ENCODE assay signal across 27 mouse cellular contexts in genomic region chr10:127728437-127728836, GRCm38 (mm10). TPM values are rescaled to one million over a fixed set of nuclear protein-coding genes. Genes with fewer than 3 reads are reported as not detected.
DNase-seq lines count a peak whose midpoint lies in the region; ATAC-seq and TF ChIP-seq lines count a peak whose summit lies in the region.
"Had no signal": no experiment of that assay in that cellular context is flagged by ENCODE, and none has a peak within 500 bp of the region (broad histone marks: within the 10 kb centered on the region; RNA-seq: fewer than 3 reads in every experiment).

No protein-coding gene starts in this region.

- no peak overlapping the region for H3K4me3 ChIP-seq in hindbrain, embryonic 16.5 days (ENCODE audit: low read length)
- H3K4me3 ChIP-seq in hindbrain, embryonic 10.5 days: no peak overlapping the region
- H3K4me3 ChIP-seq in liver, embryonic 11.5 days (ENCODE audit: low read depth, low read length): no peak overlapping the region
- no peak overlapping the region for H3K4me3 ChIP-seq in liver, postnatal 0 days (ENCODE audit: low read depth, low read length)
- H3K4me3 ChIP-seq in intestine, embryonic 15.5 days (replicated peaks): no peak overlapping the region
- H3K4me3 ChIP-seq: embryonic facial prominence, embryonic 12.5 days; heart, embryonic 10.5 days; stomach, embryonic 15.5 days had no signal

- H3K9ac ChIP-seq in hindbrain, embryonic 16.5 days (ENCODE audit: low read depth, low read length): no peak overlapping the region
- H3K9ac ChIP-seq in liver, embryonic 11.5 days (ENCODE audit: low read depth, low read length): peak overlapping the region; percentile 0; the same call in 1 of the 2 replicates
- H3K9ac ChIP-seq in liver, postnatal 0 days (replicated peaks): no peak overlapping the region
- H3K9ac ChIP-seq in intestine, embryonic 15.5 days: no peak overlapping the region
- H3K9ac ChIP-seq: embryonic facial prominence, embryonic 12.5 days; stomach, embryonic 15.5 days had no signal

- no peak overlapping the region for H3K4me2 ChIP-seq in hindbrain, embryonic 16.5 days (ENCODE audit: low read length)
- no peak overlapping the region for H3K4me2 ChIP-seq in liver, embryonic 11.5 days
- H3K4me2 ChIP-seq in liver, postnatal 0 days (ENCODE audit: low read depth, low read length): no peak overlapping the region
- no peak overlapping the region for H3K4me2 ChIP-seq in intestine, embryonic 15.5 days (replicated peaks)
- H3K4me2 ChIP-seq: embryonic facial prominence, embryonic 12.5 days; stomach, embryonic 15.5 days had no signal

- no peak overlapping the region for H3K27ac ChIP-seq in hindbrain, embryonic 16.5 days (ENCODE audit: low read depth, low read length)
- H3K27ac ChIP-seq in hindbrain, embryonic 10.5 days: no peak overlapping the region
- H3K27ac ChIP-seq in liver, embryonic 11.5 days (ENCODE audit: low read depth, low read length): no peak overlapping the region
- H3K27ac ChIP-seq in liver, postnatal 0 days (ENCODE audit: low read depth): no peak overlapping the region
- H3K27ac ChIP-seq in intestine, embryonic 15.5 days: no peak overlapping the region
- H3K27ac ChIP-seq: embryonic facial prominence, embryonic 12.5 days; heart, embryonic 10.5 days; liver, embryonic 14.5 days; stomach, embryonic 15.5 days had no signal

- peaks cover 2% of the 10 kb centered on the region; the same call in 1 of the 2 replicates for H3K4me1 ChIP-seq in hindbrain, embryonic 16.5 days (ENCODE audit: control insufficient read depth, insufficient read depth, low read depth, low read length)
- peaks cover 14% of the 10 kb centered on the region for H3K4me1 ChIP-seq in hindbrain, embryonic 10.5 days (replicated peaks)
- H3K4me1 ChIP-seq in liver, embryonic 11.5 days (replicated peaks; ENCODE audit: control insufficient read depth, insufficient read depth, low read length): peaks cover 32% of the 10 kb centered on the region
- peaks cover 14% of the 10 kb centered on the region; the same call in 1 of the 2 replicates for H3K4me1 ChIP-seq in liver, postnatal 0 days (ENCODE audit: insufficient read depth)
- peaks cover 5% of the 10 kb centered on the region for H3K4me1 ChIP-seq in intestine, embryonic 15.5 days (replicated peaks)
- H3K4me1 ChIP-seq: stomach, embryonic 15.5 days had no signal

- H3K36me3 ChIP-seq in hindbrain, embryonic 16.5 days (ENCODE audit: control insufficient read depth, insufficient read depth, low read length): no peaks in the 10 kb centered on the region
- H3K36me3 ChIP-seq in hindbrain, embryonic 10.5 days: no peaks in the 10 kb centered on the region
- H3K36me3 ChIP-seq in liver, embryonic 11.5 days (ENCODE audit: control insufficient read depth, insufficient read depth, low read length): no peaks in the 10 kb centered on the region
- no peaks in the 10 kb centered on the region for H3K36me3 ChIP-seq in liver, postnatal 0 days (replicated peaks; ENCODE audit: insufficient read depth, low read length)
- H3K36me3 ChIP-seq in intestine, embryonic 15.5 days: no peaks in the 10 kb centered on the region
- H3K36me3 ChIP-seq: embryonic facial prominence, embryonic 12.5 days; heart, embryonic 10.5 days; stomach, embryonic 15.5 days had no signal

- TF ChIP-seq EP300 in liver, postnatal 0 days (IDR thresholded peaks at IDR 0.05; ENCODE audit: low read depth): no peak

- WGBS in hindbrain, embryonic 16.5 days: 57% methylated on average over 8 of the region's 8 CpGs
- whole genome bisulfite sequencing in hindbrain, embryonic 10.5 days: 81% methylated on average over 8 of the region's 8 CpGs
- 77% methylated on average over 8 of the region's 8 CpGs for WGBS in liver, embryonic 11.5 days
- WGBS in liver, postnatal 0 days (ENCODE audit: insufficient replicate concordance): 69% methylated on average over 8 of the region's 8 CpGs
- 73% methylated on average over 8 of the region's 8 CpGs for WGBS in intestine, embryonic 15.5 days

- H3K9me3 ChIP-seq in hindbrain, embryonic 16.5 days (ENCODE audit: control insufficient read depth, low read length): no peaks in the 10 kb centered on the region
- no peaks in the 10 kb centered on the region for H3K9me3 ChIP-seq in hindbrain, embryonic 10.5 days
- H3K9me3 ChIP-seq in liver, embryonic 11.5 days (ENCODE audit: control insufficient read depth, low read length): no peaks in the 10 kb centered on the region
- H3K9me3 ChIP-seq in liver, postnatal 0 days (ENCODE audit: low read length): no peaks in the 10 kb centered on the region
- no peaks in the 10 kb centered on the region for H3K9me3 ChIP-seq in intestine, embryonic 15.5 days
- H3K9me3 ChIP-seq: embryonic facial prominence, embryonic 12.5 days; heart, embryonic 10.5 days; stomach, embryonic 15.5 days had no signal

- peak; percentile 72 for ATAC-seq in hindbrain, embryonic 16.5 days
- no peak for ATAC-seq in liver, embryonic 11.5 days (replicated peaks; ENCODE audit: low FRiP score)
- ATAC-seq in liver, postnatal 0 days: no peak
- ATAC-seq in intestine, embryonic 15.5 days: no peak
- ATAC-seq: intestine, embryonic 16.5 days; midbrain, embryonic 16.5 days had no signal

- peak; percentile 85 to 86 for DNase-seq in cerebellum, postnatal 10 days
- no peak for DNase-seq in cerebellum, adult 9-11 months
- no peak for DNase-seq in hindbrain, embryonic 10.5 days (ENCODE audit: low spot score)
- no peak for DNase-seq in liver, embryonic 11.5 days (ENCODE audit: low spot score)
- no peak for DNase-seq in liver, postnatal 0 days
- peak; percentile 56 for DNase-seq in brain, adult 2 months (ENCODE audit: low read depth, low spot score)
- DNase-seq: adrenal gland, postnatal 14 days; cerebellum, postnatal 25 days; gastrocnemius, postnatal 10 days; heart, postnatal 4 days; kidney, adult 9 months; kidney, postnatal 14 days; lung, postnatal 4 days; right cerebral cortex, postnatal 4 days; thymus, postnatal 36 days had no signal

- TF ChIP-seq CTCF in liver, postnatal 0 days (IDR thresholded peaks at IDR 0.05; ENCODE audit: low read depth): no peak

- no peaks in the 10 kb centered on the region for H3K27me3 ChIP-seq in hindbrain, embryonic 16.5 days (replicated peaks; ENCODE audit: control insufficient read depth, insufficient read depth, low read length)
- H3K27me3 ChIP-seq in hindbrain, embryonic 10.5 days (ENCODE audit: insufficient read depth, poor library complexity, severe bottlenecking): peaks cover 27% of the 10 kb centered on the region
- H3K27me3 ChIP-seq in liver, embryonic 11.5 days (replicated peaks; ENCODE audit: control insufficient read depth, insufficient read depth, low read length): peaks cover 8% of the 10 kb centered on the region; the same call in 1 of the 2 replicates
- H3K27me3 ChIP-seq in liver, postnatal 0 days (ENCODE audit: insufficient read depth, low read length): peaks cover under 1% of the 10 kb centered on the region; the same call in 1 of the 2 replicates
- peaks cover 5% of the 10 kb centered on the region for H3K27me3 ChIP-seq in intestine, embryonic 15.5 days (replicated peaks)
- H3K27me3 ChIP-seq: embryonic facial prominence, embryonic 12.5 days; stomach, embryonic 15.5 days had no signal

RNA-seq across cellular contexts. Expression of gene Tac2, which starts 4.2 kb away (rescaled TPM):
- polyA plus RNA-seq in hindbrain, embryonic 16.5 days (2015; fragmentation: Nextera tagmentation; extraction: Ambion mirVana): 0.74 and 2.5 TPM in 2 replicates
- polyA plus RNA-seq in hindbrain, embryonic 10.5 days (2016; fragmentation: Nextera tagmentation; extraction: Ambion mirVana): not detected in 2 replicates
- 11.2 and 16.0 TPM in 2 replicates for polyA plus RNA-seq in liver, embryonic 11.5 days (2014; fragmentation: Nextera tagmentation; extraction: Ambion mirVana)
- polyA plus RNA-seq in liver, postnatal 0 days (2015; fragmentation: Nextera tagmentation; extraction: Ambion mirVana): 1.9 and 2.3 TPM in 2 replicates
- 2.3 and 4.1 TPM in 2 replicates for polyA plus RNA-seq in intestine, embryonic 15.5 days (2015; fragmentation: Nextera tagmentation; extraction: Ambion mirVana)
- polyA plus RNA-seq: forebrain, embryonic 11.5 days; lung, embryonic 16.5 days had no signal

RNA-seq across cellular contexts. Expression of gene Zbtb39, which starts 10.9 kb away (rescaled TPM):
- polyA plus RNA-seq in hindbrain, embryonic 16.5 days (2015; fragmentation: Nextera tagmentation; extraction: Ambion mirVana): 2.4 TPM in 2 replicates
- 4.4 and 4.7 TPM in 2 replicates for polyA plus RNA-seq in hindbrain, embryonic 10.5 days (2016; fragmentation: Nextera tagmentation; extraction: Ambion mirVana)
- 2.6 and 2.8 TPM in 2 replicates for polyA plus RNA-seq in liver, embryonic 11.5 days (2014; fragmentation: Nextera tagmentation; extraction: Ambion mirVana)
- 1.0 and 1.1 TPM in 2 replicates for polyA plus RNA-seq in liver, postnatal 0 days (2015; fragmentation: Nextera tagmentation; extraction: Ambion mirVana)
- polyA plus RNA-seq in intestine, embryonic 15.5 days (2015; fragmentation: Nextera tagmentation; extraction: Ambion mirVana): 2.6 and 2.7 TPM in 2 replicates

RNA-seq across cellular contexts. Expression of gene Gpr182, which starts 23.1 kb away (rescaled TPM):
- polyA plus RNA-seq in hindbrain, embryonic 16.5 days (2015; fragmentation: Nextera tagmentation; extraction: Ambion mirVana): 1.9 and 2.0 TPM in 2 replicates
- polyA plus RNA-seq in hindbrain, embryonic 10.5 days (2016; fragmentation: Nextera tagmentation; extraction: Ambion mirVana): 0.43 and 0.52 TPM in 2 replicates
- 5.0 TPM in 2 replicates for polyA plus RNA-seq in liver, embryonic 11.5 days (2014; fragmentation: Nextera tagmentation; extraction: Ambion mirVana)
- polyA plus RNA-seq in liver, postnatal 0 days (2015; fragmentation: Nextera tagmentation; extraction: Ambion mirVana): 16.1 and 17.3 TPM in 2 replicates
- polyA plus RNA-seq in intestine, embryonic 15.5 days (2015; fragmentation: Nextera tagmentation; extraction: Ambion mirVana): 1.8 and 2.0 TPM in 2 replicates

RNA-seq across cellular contexts. Expression of gene Myo1a, which starts 23.5 kb away (rescaled TPM):
- 0.52 and 0.73 TPM in 2 replicates for polyA plus RNA-seq in hindbrain, embryonic 16.5 days (2015; fragmentation: Nextera tagmentation; extraction: Ambion mirVana)
- polyA plus RNA-seq in hindbrain, embryonic 10.5 days (2016; fragmentation: Nextera tagmentation; extraction: Ambion mirVana): 0.37 and 0.51 TPM in 2 replicates
- 0.14 TPM in 1 of 2 replicates, not detected in the other for polyA plus RNA-seq in liver, embryonic 11.5 days (2014; fragmentation: Nextera tagmentation; extraction: Ambion mirVana)
- 0.07 TPM in 1 of 2 replicates, not detected in the other for polyA plus RNA-seq in liver, postnatal 0 days (2015; fragmentation: Nextera tagmentation; extraction: Ambion mirVana)
- 33.8 and 36.7 TPM in 2 replicates for polyA plus RNA-seq in intestine, embryonic 15.5 days (2015; fragmentation: Nextera tagmentation; extraction: Ambion mirVana)

RNA-seq across cellular contexts. Expression of gene Rdh1, which starts 31.1 kb away (rescaled TPM):
- polyA plus RNA-seq in hindbrain, embryonic 16.5 days (2015; fragmentation: Nextera tagmentation; extraction: Ambion mirVana): 0.04 TPM in 1 of 2 replicates, not detected in the other
- not detected in 2 replicates for polyA plus RNA-seq in hindbrain, embryonic 10.5 days (2016; fragmentation: Nextera tagmentation; extraction: Ambion mirVana)
- polyA plus RNA-seq in liver, embryonic 11.5 days (2014; fragmentation: Nextera tagmentation; extraction: Ambion mirVana): 0.17 and 0.22 TPM in 2 replicates
- polyA plus RNA-seq in liver, postnatal 0 days (2015; fragmentation: Nextera tagmentation; extraction: Ambion mirVana): 0.20 TPM in 2 replicates
- polyA plus RNA-seq in intestine, embryonic 15.5 days (2015; fragmentation: Nextera tagmentation; extraction: Ambion mirVana): 0.04 TPM in 1 of 2 replicates, not detected in the other
- polyA plus RNA-seq: embryonic facial prominence, embryonic 12.5 days; forebrain, embryonic 11.5 days; heart, embryonic 16.5 days; limb, embryonic 11.5 days; lung, embryonic 16.5 days; midbrain, embryonic 16.5 days had no signal

Comparison
In these comparisons a context has a peak if more than half of its experiments do, and no peak if none do; other contexts are left out.
1. DNase-seq: peak in cerebellum, postnatal 10 days (2 of 2) and brain, adult 2 months (single experiment); none in cerebellum, adult 9-11 months (single experiment), hindbrain, embryonic 10.5 days (single experiment), liver, embryonic 11.5 days (single experiment) and liver, postnatal 0 days (single experiment).